In the genomic region with DNA sequence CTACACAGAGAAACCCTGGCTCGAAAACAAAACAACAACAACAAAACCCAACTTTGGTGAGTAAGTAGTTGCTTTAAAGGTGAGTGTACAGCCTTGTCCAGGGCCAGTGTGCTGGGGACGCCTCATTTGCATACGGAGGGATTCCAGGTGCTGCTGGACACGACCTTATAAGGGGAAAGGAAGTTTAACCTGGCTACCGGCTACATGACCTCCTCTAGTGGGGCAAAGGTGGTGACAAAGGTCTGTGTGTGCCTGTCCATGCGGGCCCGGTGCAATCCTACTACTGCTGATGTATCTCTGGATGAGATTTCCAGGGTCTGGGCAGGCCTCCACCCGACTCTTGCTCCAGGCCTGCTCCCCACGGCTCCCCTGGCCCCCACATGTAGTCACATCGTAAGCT, we compare ENCODE assay signal across 28 mouse cellular contexts. TPM values are rescaled to one million over a fixed set of nuclear protein-coding genes. Genes with fewer than 3 reads are reported as not detected.
DNase-seq lines count a peak whose midpoint lies in the region; ATAC-seq and TF ChIP-seq lines count a peak whose summit lies in the region.
"Had no signal": no experiment of that assay in that cellular context is flagged by ENCODE, and none has a peak within 500 bp of the region (broad histone marks: within the 10 kb centered on the region; RNA-seq: fewer than 3 reads in every experiment).

No protein-coding gene starts in this region.

- no peaks in the 10 kb centered on the region for H3K4me1 ChIP-seq in liver, embryonic 16.5 days (ENCODE audit: control insufficient read depth, low read depth, low read length)
- no peaks in the 10 kb centered on the region for H3K4me1 ChIP-seq in liver, embryonic 11.5 days (replicated peaks; ENCODE audit: control insufficient read depth, insufficient read depth, low read length)
- H3K4me1 ChIP-seq in ES-Bruce4 (ENCODE audit: control insufficient read depth, insufficient read depth, low read length) = peaks cover 8% of the 10 kb centered on the region

- no peaks in the 10 kb centered on the region for H3K36me3 ChIP-seq in liver, embryonic 16.5 days (ENCODE audit: control insufficient read depth, insufficient read depth)
- H3K36me3 ChIP-seq in liver, embryonic 11.5 days (ENCODE audit: control insufficient read depth, insufficient read depth, low read length) = no peaks in the 10 kb centered on the region
- no peaks in the 10 kb centered on the region for H3K36me3 ChIP-seq in ES-Bruce4 (ENCODE audit: control insufficient read depth, insufficient read depth, low read length, poor library complexity, severe bottlenecking)

- H3K4me3 ChIP-seq in liver, embryonic 16.5 days (ENCODE audit: low read depth, low read length) = no peak overlapping the region
- H3K4me3 ChIP-seq in liver, embryonic 11.5 days (ENCODE audit: low read depth, low read length) = no peak overlapping the region
- H3K4me3 ChIP-seq in ES-Bruce4 (ENCODE audit: low read depth, low read length) = no peak overlapping the region
- H3K4me3 ChIP-seq: embryonic facial prominence, embryonic 12.5 days; embryonic facial prominence, embryonic 15.5 days; forebrain, embryonic 15.5 days; heart, embryonic 12.5 days; heart, embryonic 15.5 days; hindbrain, embryonic 10.5 days; hindbrain, embryonic 13.5 days had no signal

- H3K9me3 ChIP-seq in liver, embryonic 16.5 days (replicated peaks; ENCODE audit: control insufficient read depth, low read length) = no peaks in the 10 kb centered on the region
- no peaks in the 10 kb centered on the region for H3K9me3 ChIP-seq in liver, embryonic 11.5 days (ENCODE audit: control insufficient read depth, low read length)
- no peaks in the 10 kb centered on the region for H3K9me3 ChIP-seq in ES-Bruce4 (replicated peaks; ENCODE audit: control insufficient read depth, insufficient read depth, low read length, poor library complexity, severe bottlenecking)
- H3K9me3 ChIP-seq: embryonic facial prominence, embryonic 12.5 days; embryonic facial prominence, embryonic 15.5 days; forebrain, embryonic 15.5 days; G1E; heart, embryonic 12.5 days; heart, embryonic 15.5 days; hindbrain, embryonic 10.5 days; hindbrain, embryonic 13.5 days had no signal

- no peak overlapping the region for H3K9ac ChIP-seq in liver, embryonic 16.5 days (ENCODE audit: low read depth, low read length)
- no peak overlapping the region for H3K9ac ChIP-seq in liver, embryonic 11.5 days (ENCODE audit: low read depth, low read length)
- H3K9ac ChIP-seq in ES-Bruce4 (ENCODE audit: low read depth, poor library complexity, severe bottlenecking) = no peak overlapping the region
- H3K9ac ChIP-seq: embryonic facial prominence, embryonic 12.5 days; embryonic facial prominence, embryonic 15.5 days; forebrain, embryonic 15.5 days; heart, embryonic 12.5 days; heart, embryonic 15.5 days; hindbrain, embryonic 13.5 days had no signal

- intact Hi-C loops in left cerebral cortex, postnatal 4 days (cut with DNase I) = no loop called here

- TF ChIP-seq POLR2A in ES-Bruce4 (IDR thresholded peaks at IDR 0.05; ENCODE audit: insufficient read depth, low read length) = no peak

- H3K27me3 ChIP-seq in liver, embryonic 16.5 days (ENCODE audit: control insufficient read depth, insufficient read depth, low read depth, low read length) = no peaks in the 10 kb centered on the region
- H3K27me3 ChIP-seq in liver, embryonic 11.5 days (replicated peaks; ENCODE audit: control insufficient read depth, insufficient read depth, low read length) = no peaks in the 10 kb centered on the region
- H3K27me3 ChIP-seq in ES-Bruce4 (ENCODE audit: control insufficient read depth, insufficient read depth, low read length, poor library complexity, severe bottlenecking) = no peaks in the 10 kb centered on the region
- H3K27me3 ChIP-seq: CH12.LX; embryonic facial prominence, embryonic 12.5 days; embryonic facial prominence, embryonic 15.5 days; forebrain, embryonic 15.5 days; heart, embryonic 12.5 days; heart, embryonic 15.5 days; hindbrain, embryonic 13.5 days; Patski had no signal

- DNase-seq in kidney, adult 9 months = peak; percentile 18
- DNase-seq in kidney, postnatal 4 days = no peak
- no peak for DNase-seq in liver, embryonic 11.5 days (ENCODE audit: low spot score)
- DNase-seq in yolk sac, embryonic 10.5 days (ENCODE audit: low spot score) = peak; percentile 64
- no peak for DNase-seq in left cerebral cortex, postnatal 4 days
- DNase-seq: adrenal gland, postnatal 10 days; adrenal gland, postnatal 36 days; B cell, adult 2 months; cerebellum, adult 18-20 months; cerebellum, adult 9-10 months; cerebellum, postnatal 25 days; gastrocnemius, postnatal 25 days; heart, adult 18-20 months; heart, postnatal 10 days; heart, postnatal 36 days had no signal

- TF ChIP-seq CTCF in ES-Bruce4 (IDR thresholded peaks at IDR 0.05; ENCODE audit: low read depth, low read length) = no peak

- TF ChIP-seq EP300 in ES-Bruce4 (IDR thresholded peaks at IDR 0.05; ENCODE audit: insufficient read depth, low read depth, low read length) = no peak

- no peak overlapping the region for H3K4me2 ChIP-seq in liver, embryonic 16.5 days (ENCODE audit: low read depth, low read length)
- no peak overlapping the region for H3K4me2 ChIP-seq in liver, embryonic 11.5 days
- H3K4me2 ChIP-seq: embryonic facial prominence, embryonic 12.5 days; embryonic facial prominence, embryonic 15.5 days; forebrain, embryonic 15.5 days; heart, embryonic 12.5 days; heart, embryonic 15.5 days; hindbrain, embryonic 13.5 days had no signal

- H3K27ac ChIP-seq in liver, embryonic 16.5 days (ENCODE audit: low read length) = no peak overlapping the region
- H3K27ac ChIP-seq in liver, embryonic 11.5 days (ENCODE audit: low read depth, low read length) = no peak overlapping the region
- H3K27ac ChIP-seq in ES-Bruce4 (ENCODE audit: insufficient read depth, low read length) = peak overlapping the region; percentile 10; the same call in 1 of the 2 replicates
- H3K27ac ChIP-seq: embryonic facial prominence, embryonic 12.5 days; embryonic facial prominence, embryonic 15.5 days; forebrain, embryonic 15.5 days; heart, embryonic 15.5 days; hindbrain, embryonic 10.5 days; hindbrain, embryonic 13.5 days had no signal

- ATAC-seq in liver, embryonic 16.5 days (ENCODE audit: low read depth) = peak; percentile 50; the same call in 1 of the 2 replicates
- no peak for ATAC-seq in liver, embryonic 11.5 days (replicated peaks; ENCODE audit: low FRiP score)
- ATAC-seq: forebrain, embryonic 15.5 days; hindbrain, embryonic 16.5 days; Patski had no signal

- 62% methylated on average over 10 of the region's 10 CpGs for WGBS in liver, embryonic 16.5 days (ENCODE audit: insufficient replicate concordance)
- WGBS in liver, embryonic 11.5 days = 79% methylated on average over 10 of the region's 10 CpGs

RNA-seq across cellular contexts. Expression of gene Zkscan17, which starts 13.8 kb away (rescaled TPM):
- polyA plus RNA-seq in liver, embryonic 16.5 days (2015; fragmentation: Nextera tagmentation; extraction: Ambion mirVana) = 4.5 and 4.8 TPM in 2 replicates
- polyA plus RNA-seq in liver, embryonic 11.5 days (2014; fragmentation: Nextera tagmentation; extraction: Ambion mirVana) = 16.8 TPM in 2 replicates
- polyA plus RNA-seq in ES-Bruce4 (2011; ENCODE audit: insufficient read depth, insufficient read length, low read depth, missing spikeins) = 52.5 and 56.8 TPM in 2 replicates
- total RNA-seq in left cerebral cortex, postnatal 4 days (2021) = 10 to 100 TPM; 16.9 to 20.4 TPM

RNA-seq across cellular contexts. Expression of gene Nlrp3, which starts 28.6 kb away (rescaled TPM):
- 0.63 and 0.89 TPM in 2 replicates for polyA plus RNA-seq in liver, embryonic 16.5 days (2015; fragmentation: Nextera tagmentation; extraction: Ambion mirVana)
- polyA plus RNA-seq in liver, embryonic 11.5 days (2014; fragmentation: Nextera tagmentation; extraction: Ambion mirVana) = 0.34 and 0.39 TPM in 2 replicates
- 0.17 TPM in 1 of 2 replicates, not detected in the other for polyA plus RNA-seq in ES-Bruce4 (2011; ENCODE audit: insufficient read depth, insufficient read length, low read depth, missing spikeins)
- total RNA-seq in left cerebral cortex, postnatal 4 days (2021) = under 1 TPM; 0.50 to 0.60 TPM
- polyA plus RNA-seq: G1E; hindbrain, embryonic 10.5 days had no signal

RNA-seq across cellular contexts. Expression of gene Zfp867, which starts 40.5 kb away (rescaled TPM):
- 1.0 and 1.4 TPM in 2 replicates for polyA plus RNA-seq in liver, embryonic 16.5 days (2015; fragmentation: Nextera tagmentation; extraction: Ambion mirVana)
- 3.2 and 3.6 TPM in 2 replicates for polyA plus RNA-seq in liver, embryonic 11.5 days (2014; fragmentation: Nextera tagmentation; extraction: Ambion mirVana)
- polyA plus RNA-seq in ES-Bruce4 (2011; ENCODE audit: insufficient read depth, insufficient read length, low read depth, missing spikeins) = 7.5 and 9.4 TPM in 2 replicates
- 1 to 10 TPM; 7.1 to 7.5 TPM for total RNA-seq in left cerebral cortex, postnatal 4 days (2021)

Comparison
In these comparisons a context has a peak if more than half of its experiments do, and no peak if none do; other contexts are left out.
1. DNase-seq: peak in kidney, adult 9 months (single experiment) and yolk sac, embryonic 10.5 days (single experiment); none in kidney, postnatal 4 days (0 of 2), liver, embryonic 11.5 days (single experiment) and left cerebral cortex, postnatal 4 days (single experiment).